Mouse (Mus musculus): ENCODE data around the gene Klk1b1.
A peak's percentile ranks its signal among the peaks of the same experiment; 100 is the strongest.
"Not testable (repeated sequence)": the region's sequence is repeated elsewhere in the genome, so short reads cannot be mapped to it uniquely, and the experiment has no call there.

The Klk1b1 gene

DNA sequence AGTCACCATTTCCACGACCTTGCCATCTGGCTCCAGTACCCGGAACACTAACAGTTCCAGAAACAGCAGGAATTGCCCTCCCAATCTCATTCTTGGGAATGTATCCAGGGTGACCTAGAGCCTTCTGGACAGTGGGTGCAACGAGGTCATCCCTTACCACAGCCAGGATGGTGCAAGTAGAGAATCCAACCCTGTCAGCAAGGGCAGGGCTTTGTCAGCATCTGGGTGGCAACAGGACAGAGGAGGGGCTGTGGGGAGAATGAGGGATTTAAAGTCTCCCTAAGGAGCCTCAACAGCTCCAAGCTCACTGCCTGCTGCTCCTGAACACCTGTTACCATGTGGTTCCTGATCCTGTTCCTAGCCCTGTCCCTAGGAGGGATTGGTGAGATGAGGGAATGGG lies at the start of gene Klk1b1:
Gene Klk1b1, plus strand, starts transcription at position 301 of the 400 bp plus-strand sequence.
- no peak for DNase-seq (ENCODE audit: low read depth, low spot score)

DNA sequence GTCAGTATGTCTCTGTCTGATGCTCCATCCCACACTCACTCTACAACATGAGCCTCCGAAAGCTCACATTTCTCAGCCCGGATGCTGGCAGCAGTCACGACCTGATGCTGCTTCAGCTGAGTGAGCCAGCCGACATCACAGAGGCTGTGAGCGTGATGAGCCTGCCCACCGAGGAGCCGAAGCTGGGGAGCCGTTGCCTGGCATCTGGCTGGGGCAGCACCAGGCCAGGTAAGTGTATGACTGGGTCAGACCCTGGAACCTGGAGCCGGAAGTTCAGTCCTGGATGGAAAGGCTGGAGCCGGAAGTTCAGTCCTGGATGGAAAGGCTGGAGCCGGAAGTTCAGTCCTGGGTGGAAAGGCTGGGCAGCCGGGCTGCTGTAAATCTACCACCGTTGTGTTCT lies 48.1 kb upstream of the Klk1b1 start:
- no peak for DNase-seq (ENCODE audit: low read depth, low spot score)

DNA sequence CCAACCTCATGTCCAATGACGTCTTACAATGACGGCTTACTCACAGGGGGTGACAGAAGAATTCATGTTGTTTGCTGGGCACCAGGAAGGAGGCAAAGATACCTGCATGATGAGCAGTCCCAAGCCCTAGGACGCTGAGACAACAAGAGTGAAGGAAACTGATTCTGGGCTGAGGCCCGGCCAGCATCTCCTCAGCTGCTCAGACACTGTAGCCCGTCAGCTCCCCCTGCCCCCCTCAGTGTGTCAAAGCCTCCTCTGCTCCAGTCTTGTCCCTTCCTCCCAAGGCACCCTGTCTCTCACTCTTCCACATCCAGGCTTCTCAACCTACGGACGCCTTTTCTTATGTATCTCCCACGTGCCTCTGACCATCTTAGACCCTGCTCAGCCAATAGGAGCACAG lies 47.7 kb upstream of the Klk1b1 start:
- no peak for DNase-seq (ENCODE audit: low read depth, low spot score)

DNA sequence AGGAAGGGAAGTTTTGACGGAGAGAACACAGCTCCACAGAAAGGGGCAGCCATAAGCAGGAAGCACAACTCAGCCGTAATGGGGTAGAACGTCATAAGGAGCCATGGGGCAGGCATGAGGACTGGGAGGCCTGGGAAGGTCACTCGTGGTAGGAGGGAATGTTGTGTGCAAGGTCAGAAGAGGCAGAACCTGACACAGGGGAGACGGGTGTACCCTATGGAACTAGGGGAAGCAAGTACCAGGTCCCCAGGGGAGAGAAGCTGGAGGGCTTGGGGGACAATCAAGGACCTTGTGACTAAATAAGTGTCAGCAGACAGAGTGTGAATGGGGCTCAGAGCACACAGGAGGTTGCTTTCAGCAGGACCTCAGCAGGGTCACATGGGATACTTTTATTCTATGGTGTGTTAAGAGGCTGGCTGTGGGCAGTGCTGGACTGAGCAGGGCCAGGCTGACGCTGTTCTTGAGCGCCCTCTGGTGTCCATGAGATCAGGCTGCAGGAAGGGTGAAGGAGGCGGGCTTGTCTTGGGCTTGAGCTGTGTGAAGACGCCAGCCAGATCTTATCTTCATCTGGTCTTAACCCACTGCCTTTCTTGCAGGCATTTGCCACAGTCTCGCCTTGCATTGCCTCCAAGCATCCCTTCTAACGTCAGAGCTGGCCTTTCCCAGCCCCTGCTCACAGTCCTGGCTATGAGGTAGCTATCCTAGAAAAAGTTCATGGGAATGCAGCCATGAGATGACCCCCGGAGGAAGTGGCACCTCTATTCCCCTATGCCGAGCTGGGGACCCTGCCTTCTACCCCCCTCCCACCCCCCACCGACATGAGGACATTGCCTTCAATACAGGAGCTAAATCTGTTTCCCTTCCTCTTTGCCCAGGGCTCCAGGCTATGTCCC lies 46.7 kb upstream of the Klk1b1 start:
- DNase-seq (ENCODE audit: low read depth, low spot score): peak; percentile 84

DNA sequence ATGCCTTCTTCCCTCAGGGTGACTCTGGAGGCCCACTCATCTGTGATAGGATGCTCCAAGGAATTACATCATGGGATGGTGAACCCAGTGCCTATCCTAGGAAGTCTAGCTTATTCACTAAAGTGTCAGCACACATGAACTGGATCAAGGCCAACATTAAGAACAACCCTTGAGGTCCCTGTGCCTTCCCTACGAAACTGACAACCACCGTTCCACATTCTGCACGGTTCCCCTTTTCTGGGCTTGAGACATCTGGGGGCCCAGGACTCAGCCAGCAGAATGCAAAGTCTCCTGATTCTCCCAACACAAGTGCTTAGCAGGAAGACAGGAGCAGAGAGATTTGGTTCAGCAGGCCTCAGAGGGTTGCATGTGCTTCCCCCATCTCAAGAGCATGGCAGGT lies 46.0 kb upstream of the Klk1b1 start:
- no peak for DNase-seq (ENCODE audit: low read depth, low spot score)

DNA sequence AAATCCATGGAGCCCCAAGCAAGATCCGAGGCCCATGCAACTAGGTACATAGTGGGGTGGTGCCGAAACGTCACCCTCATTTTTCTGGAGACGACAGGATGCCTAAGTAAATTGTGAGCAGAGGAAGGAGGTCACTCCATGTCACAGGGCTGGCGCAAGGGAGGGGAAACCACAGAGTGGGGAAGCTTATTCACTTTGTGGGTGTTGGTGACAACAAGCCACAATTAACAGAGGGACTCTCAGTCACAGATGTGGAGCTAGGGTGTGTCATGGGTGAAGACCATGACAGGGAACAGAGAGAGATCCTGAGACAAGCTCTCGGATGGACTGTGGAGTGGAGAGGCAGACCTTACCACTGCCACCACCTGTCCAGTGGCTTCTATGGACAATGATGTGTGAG lies 45.5 kb upstream of the Klk1b1 start:
- DNase-seq (ENCODE audit: low read depth, low spot score): no peak

DNA sequence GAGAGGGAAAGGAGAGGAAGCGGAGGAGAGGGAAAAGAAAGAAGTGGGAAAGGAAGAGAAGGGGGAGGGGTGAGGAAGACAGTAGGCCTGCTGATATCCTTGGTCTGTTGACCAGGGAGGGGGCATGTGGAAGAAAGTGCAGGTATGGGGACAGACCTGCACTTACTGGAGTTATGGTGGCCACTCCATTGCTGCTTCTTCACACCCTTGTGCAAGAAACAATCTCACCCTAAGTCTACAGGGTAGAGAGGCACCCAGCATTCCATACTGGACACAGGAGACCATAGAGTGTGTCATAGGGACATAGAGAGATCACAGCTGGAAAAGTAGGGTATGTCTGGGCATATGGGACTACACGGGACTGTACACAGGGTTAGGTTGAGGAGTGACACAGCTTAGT lies 44.6 kb upstream of the Klk1b1 start:
- DNase-seq (ENCODE audit: low read depth, low spot score): no peak

DNA sequence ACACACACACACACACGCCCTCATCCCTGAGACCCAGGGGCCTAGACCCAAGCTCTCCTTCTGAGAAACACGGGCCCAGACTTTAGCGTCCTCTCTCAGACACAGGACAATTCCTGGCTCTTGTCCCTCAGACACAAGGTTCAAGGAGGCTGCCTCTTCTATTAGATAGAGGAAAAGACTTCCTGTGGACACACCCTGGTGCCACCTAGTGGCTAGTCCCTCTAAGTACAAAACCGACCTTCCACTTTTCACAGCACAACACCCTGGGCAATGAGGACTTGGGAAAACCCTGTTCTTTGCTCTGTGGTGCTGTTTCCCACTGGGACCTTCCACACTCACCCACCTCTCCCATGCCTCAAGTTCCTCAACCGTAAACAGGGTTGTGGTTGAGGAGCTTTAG lies 40.6 kb upstream of the Klk1b1 start:
- peak; percentile 55 for DNase-seq (ENCODE audit: low read depth, low spot score)

DNA sequence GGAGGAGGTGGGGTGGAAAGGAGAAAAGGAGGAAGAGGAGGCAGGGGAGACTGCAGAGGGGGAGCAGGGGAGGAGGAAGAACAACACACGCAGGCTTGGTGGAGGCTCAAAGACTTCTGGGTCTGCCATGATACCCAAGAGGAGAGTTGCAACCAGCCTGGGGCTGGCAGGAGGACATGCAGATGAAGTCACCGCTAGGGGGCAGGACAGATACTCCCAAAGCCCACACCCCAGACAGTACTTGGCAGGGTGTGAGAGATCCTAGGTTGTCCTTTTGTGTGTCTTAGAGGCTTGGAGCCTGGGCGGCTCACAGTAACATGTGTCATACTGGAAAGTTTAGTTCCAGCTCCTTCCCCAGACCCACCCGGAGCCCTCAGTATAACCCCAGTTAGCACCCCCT lies 38.0 kb upstream of the Klk1b1 start:
- DNase-seq (ENCODE audit: low read depth, low spot score): peak; percentile 12

DNA sequence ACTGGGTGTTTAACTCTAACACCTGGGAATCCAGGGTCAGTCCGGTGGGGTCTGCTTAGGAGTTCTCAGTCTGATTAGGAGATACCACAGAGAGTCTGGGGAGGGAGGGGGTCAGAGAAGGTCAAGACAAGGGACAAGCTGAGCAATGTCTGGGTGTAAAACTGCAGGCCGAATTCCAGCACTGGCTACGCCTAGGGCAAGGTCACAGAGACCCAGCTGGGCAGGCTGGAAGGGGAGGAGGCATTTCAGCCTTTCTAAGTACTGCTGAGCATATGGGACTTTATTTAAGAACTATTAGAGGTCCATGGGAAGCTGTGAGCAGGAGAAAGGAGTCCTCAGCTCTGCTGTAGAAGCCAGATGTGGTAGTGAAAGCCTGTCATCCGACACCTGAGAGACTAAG lies 34.2 kb upstream of the Klk1b1 start:
- DNase-seq (ENCODE audit: low read depth, low spot score): no peak

DNA sequence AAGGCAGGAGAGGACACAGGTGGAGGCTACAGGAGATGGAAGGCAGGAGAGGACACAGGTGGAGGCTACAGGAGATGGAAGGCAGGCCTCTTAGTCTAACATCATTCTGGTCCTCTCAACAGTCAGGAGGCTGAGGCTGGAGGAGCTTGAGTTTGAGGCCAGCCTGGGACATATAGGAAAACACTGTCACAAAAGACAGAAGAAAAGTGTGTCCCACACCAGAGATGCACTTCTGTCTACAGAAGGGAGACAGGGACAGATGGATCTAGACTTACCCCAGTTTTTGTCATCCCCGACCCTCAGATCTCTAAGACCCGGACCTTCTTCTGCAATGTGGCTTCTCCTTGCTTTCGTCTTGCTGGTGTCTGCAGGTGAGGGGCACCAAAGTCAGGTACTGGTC lies 33.1 kb upstream of the Klk1b1 start, which contains the start of gene Klk15:
Gene Klk15, plus strand, starts transcription at position 301 of the 400 bp plus-strand sequence.
- no peak for DNase-seq (ENCODE audit: low read depth, low spot score)

DNA sequence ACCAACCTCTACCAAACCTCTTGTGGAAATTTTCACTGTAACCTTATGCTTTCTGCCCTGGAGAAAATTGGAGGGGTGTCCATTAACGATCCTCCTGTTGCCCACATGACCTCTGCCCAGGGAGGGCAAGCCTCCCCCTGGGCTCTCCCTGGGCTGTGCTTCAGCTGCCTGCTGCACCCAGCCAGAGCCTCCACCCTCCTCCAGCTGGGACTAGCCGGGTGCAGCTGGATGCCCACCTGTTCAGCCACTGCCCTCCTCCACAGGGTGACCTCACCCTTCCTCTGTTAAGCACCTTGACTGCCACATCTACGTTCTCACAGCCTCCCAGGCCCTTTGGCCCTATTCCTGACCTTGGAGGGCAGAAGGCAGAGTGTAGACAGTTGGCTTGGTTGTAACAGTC lies 31.8 kb upstream of the Klk1b1 start:
- DNase-seq (ENCODE audit: low read depth, low spot score): no peak

DNA sequence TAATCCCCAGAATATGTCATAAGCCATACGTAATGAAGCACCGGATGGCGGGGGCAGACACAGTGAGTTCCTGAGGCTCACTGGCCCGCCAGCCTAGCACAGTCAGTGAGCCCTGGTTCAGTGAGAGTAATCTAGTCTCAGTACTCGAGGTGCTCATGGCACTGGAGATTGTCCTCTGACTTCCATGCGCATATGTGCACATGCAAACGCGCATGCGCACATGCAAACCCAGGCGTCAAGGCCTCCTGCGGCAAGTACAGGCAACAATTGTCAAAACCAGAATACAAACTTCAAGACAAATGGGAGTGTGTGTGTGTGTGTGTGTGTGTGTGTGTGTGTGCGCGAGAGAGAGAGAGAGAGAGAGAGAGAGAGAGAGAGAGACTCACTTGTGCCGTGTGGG lies 30.0 kb upstream of the Klk1b1 start:
- DNase-seq (ENCODE audit: low read depth, low spot score): no peak

DNA sequence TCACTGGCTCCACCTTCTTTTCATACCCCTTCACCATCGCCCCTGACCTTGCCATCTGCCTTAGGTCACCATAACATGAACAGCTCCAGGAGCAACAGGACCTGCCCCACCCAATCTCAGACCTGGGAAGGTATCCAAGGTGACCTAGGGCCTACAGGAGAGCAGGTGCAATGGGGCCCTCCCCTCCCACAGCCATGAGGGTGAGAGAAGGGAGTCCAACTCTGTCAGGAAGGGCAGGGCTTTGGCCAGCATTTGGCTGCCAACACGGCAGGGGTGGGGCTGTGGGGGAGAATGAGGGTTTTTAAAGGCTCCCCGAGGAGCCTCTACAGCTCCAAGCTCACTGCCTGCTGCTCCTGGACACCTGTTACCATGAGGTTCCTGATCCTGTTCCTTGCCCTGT lies 24.3 kb upstream of the Klk1b1 start:
- not testable (repeated sequence) for DNase-seq (ENCODE audit: low read depth, low spot score)

DNA sequence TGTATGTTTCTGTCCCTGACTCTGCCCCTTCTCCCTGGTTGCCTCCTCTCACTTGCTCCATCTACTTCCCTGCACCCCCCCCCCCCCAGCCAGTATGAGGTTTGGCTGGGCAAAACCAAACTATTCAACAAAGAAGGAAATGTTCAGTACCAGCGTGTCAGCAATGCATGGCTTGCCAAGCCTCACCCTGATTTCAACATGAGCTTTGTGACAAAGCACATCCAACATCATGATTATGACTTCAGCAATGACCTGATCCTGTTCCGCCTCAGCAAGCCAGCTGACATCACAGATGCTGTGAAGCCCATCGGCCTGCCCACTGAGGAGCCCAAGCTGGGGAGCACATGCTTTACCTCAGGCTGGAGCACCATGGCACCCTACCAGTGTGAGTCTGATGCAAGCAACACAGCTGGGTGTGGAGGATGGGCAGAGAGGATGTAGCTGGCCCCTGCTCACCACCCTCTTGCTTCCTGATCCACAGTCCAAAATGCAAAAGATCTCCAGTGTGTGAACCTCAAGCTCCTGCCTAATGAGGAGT lies 21.8 kb upstream of the Klk1b1 start:
- no peak for DNase-seq (ENCODE audit: low read depth, low spot score)

DNA sequence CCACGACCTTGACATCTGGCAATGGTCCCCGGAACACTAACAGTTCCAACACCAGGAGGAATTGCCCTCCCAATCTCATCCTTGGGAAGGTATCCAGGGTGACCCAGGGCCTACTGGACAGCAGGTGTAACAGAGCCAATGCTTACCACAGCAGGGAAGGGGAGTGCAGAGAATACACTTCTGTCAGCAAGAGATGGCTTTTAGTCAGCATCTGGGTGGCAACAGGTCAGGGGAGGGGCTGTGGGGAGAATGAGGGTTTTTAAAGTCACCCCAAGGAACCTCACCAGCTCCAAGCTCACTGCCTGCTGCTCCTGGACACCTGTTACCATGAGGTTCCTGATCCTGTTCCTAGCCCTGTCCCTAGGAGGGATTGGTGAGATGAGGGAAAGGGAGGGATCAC lies 16.2 kb upstream of the Klk1b1 start, which contains the start of gene Klk1b8:
Gene Klk1b8, plus strand, starts transcription at position 301 of the 400 bp plus-strand sequence.
- no peak for DNase-seq (ENCODE audit: low read depth, low spot score)

DNA sequence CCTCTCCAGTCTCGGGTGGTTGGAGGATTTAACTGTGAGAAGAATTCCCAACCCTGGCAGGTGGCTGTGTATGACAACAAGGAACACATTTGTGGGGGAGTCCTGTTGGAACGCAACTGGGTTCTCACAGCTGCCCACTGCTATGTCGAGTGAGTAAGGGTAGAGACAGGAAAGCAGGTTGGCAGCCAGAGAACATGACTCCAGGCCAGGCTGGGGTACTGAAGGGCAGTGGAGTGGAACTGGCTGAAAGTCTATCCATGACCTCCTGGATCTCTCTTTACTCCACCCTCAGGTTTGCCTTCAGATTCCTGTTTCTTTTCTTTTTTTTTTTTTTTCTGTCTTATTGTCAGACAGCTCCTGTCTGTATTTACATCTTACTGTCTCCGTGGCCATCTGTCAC lies 13.8 kb upstream of the Klk1b1 start:
- no peak for DNase-seq (ENCODE audit: low read depth, low spot score)

DNA sequence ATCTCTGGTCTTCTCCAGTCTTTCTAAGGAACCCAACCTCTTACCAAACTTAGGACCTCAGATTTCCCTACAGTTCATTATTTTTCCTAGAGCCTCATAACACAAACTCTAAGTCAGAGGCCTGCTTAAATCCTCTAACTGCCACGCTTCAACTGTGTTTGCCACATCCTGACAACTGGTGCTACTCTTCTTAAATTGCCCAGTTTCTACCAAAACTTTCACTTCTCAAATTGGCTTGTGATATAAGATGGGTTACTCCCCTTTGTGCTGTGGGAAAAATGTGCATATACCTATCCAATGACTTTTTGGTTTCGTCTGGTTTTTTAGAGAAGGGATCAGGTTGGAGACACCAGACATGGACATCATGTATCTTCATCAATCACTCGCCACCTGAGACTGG lies 507 bp downstream of the Klk1b1 start:
- no peak for DNase-seq (ENCODE audit: low read depth, low spot score)

DNA sequence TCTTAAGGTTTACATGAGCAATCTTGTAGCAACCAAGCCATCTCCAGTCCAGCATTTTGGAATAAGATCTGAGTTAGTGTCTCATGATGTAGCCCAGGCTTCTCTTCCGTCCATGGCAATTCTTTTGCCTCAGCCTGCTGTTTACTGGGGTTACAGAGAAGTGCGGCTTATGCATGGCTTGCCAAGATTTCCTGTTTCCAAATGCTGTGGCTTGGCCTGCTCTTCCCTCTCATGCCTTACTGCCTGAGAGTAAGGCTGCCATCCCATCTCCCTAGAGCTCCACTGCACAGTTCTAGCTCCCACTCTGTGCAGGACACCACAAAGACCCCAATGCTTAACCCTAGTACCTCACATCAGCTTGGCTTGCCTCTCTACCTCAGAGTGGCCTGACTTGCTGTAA lies 1.1 kb downstream of the Klk1b1 start:
- no peak for DNase-seq (ENCODE audit: low read depth, low spot score)

DNA sequence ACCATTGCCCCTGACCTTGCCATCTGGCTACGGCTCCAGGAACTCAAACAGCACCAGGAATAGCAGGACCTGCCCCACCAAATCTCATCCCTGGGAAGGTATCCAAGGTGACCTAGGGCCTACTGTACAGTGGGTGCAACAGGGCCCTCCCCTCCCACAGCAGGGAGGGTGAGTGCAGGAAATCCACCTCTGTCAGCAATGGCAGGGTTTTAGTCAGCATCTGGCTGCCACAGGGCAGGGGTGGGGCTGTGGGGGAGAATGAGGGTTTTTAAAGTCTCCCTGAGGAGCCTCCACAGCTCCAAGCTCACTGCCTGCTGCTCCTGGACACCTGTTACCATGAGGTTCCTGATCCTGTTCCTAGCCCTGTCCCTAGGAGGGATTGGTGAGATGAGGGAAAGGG lies 9.2 kb downstream of the Klk1b1 start, which contains the start of gene Klk1b9:
Gene Klk1b9, plus strand, starts transcription at position 301 of the 400 bp plus-strand sequence.
- not testable (repeated sequence) for DNase-seq (ENCODE audit: low read depth, low spot score)

DNA sequence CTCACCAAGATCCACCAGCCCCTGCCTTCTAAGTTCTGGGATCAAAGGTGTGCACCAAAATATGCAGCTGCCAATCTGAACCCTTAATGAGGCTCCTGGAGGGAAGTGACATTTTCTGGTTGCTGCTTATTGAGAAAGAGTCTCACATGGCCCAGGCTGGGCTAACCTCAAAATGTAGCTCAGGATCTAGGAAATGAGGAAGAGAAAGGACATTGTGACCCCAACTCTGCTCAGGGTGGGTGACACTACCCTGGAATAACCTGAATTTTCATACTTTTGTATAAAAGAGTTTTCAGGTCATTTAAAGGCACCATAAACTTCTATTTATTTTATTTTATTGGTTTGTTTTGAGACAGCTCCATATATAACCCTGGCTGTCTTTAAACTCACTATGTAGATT lies 19.1 kb downstream of the Klk1b1 start:
- DNase-seq (ENCODE audit: low read depth, low spot score): no peak

DNA sequence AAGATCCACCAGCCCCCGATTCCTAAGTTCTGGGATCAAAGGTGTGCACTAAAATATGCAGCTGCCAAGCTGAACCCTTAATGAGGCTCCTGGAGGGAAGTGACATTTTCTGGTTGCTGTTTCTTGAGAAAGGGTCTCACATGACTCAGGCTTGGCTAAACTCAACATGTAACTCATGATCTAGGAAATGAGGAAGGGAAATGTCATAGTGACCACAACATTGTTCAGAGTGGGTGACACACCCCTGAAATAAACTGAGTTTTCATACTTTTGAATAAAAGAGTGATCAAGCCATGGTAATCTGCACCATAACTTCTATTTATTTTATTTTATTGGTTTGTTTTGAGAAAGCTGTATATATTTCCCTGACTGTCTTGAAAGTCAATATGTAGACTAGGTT lies 28.3 kb downstream of the Klk1b1 start:
- not testable (repeated sequence) for DNase-seq (ENCODE audit: low read depth, low spot score)

DNA sequence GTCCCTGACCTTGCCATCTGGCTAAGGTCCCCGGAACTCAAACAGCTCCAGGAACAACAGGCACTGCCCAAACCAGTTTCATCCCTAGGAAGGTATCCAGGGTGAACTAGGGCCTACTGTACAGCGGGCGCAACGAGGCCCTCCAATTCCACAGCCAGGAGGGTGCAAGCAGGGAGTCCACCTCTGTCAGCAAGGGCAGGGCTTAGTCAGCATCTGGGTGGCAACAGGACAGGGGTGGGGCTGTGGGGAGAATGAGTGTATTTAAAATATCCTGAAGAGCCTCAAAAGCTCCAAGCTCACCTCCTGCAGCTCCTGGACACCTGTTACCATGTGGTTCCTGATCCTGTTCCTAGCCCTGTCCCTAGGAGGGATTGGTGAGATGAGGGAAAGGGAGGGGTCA lies 29.0 kb downstream of the Klk1b1 start, which contains the start of gene Klk1b11:
Gene Klk1b11, plus strand, starts transcription at position 301 of the 400 bp plus-strand sequence.
- not testable (repeated sequence) for DNase-seq (ENCODE audit: low read depth, low spot score)
